Mouse (Mus musculus): ENCODE data around the gene Akap8l. TPM values are rescaled to one million over a fixed set of nuclear protein-coding genes. Genes with fewer than 3 reads are reported as not detected.

The Akap8l gene
- polyA plus RNA-seq, 1 experiment from 2014 or later: 136 TPM

DNA sequence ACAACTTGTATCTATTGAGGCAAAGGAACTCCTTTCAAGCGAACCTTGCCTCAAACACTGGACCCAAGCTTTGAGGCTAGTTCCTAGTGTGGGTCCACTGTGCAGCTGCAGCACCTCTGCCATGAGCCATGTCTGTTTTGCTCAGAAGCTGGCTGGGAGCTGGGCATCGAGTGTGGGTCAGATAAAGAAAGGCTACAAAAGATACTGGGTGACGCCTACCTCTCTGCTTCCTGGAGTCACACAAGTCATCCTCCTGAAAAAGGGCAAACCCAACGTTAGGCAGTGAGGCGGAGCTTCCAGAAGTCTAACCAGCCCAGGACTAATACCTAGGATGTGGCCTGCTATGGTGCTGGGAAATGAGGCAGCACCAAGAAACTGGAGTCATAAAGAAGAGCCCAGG is 36.5 kb downstream of the Akap8l start:
- H3K36me3 ChIP-seq: peaks cover 94% of the 10 kb centered on the region
- no peak overlapping the region for H3K9ac ChIP-seq
- peaks cover under 1% of the 10 kb centered on the region; the same call in 1 of the 2 replicates for H3K4me1 ChIP-seq
- no peaks in the 10 kb centered on the region for H3K27me3 ChIP-seq (replicated peaks)
- H3K4me2 ChIP-seq (replicated peaks): no peak overlapping the region
- 81% methylated on average over 5 of the region's 5 CpGs for WGBS
- no peak overlapping the region for H3K4me3 ChIP-seq
- no peaks in the 10 kb centered on the region for H3K9me3 ChIP-seq
- no peak for ATAC-seq (ENCODE audit: low FRiP score, low read depth)
- no peak overlapping the region for H3K27ac ChIP-seq

GRCm38 (mm10) chr17:32312801-32313200 is 37.6 kb downstream of the Akap8l start:
- H3K27me3 ChIP-seq (replicated peaks): no peaks in the 10 kb centered on the region
- H3K27ac ChIP-seq: no peak overlapping the region
- H3K9ac ChIP-seq: no peak overlapping the region
- no peak overlapping the region for H3K4me3 ChIP-seq
- H3K4me2 ChIP-seq (replicated peaks): no peak overlapping the region
- H3K9me3 ChIP-seq: no peaks in the 10 kb centered on the region
- ATAC-seq (ENCODE audit: low FRiP score, low read depth): no peak
- H3K4me1 ChIP-seq: no peaks in the 10 kb centered on the region
- WGBS: 95% methylated on average over 8 of the region's 8 CpGs
- H3K36me3 ChIP-seq: peaks cover 98% of the 10 kb centered on the region

DNA sequence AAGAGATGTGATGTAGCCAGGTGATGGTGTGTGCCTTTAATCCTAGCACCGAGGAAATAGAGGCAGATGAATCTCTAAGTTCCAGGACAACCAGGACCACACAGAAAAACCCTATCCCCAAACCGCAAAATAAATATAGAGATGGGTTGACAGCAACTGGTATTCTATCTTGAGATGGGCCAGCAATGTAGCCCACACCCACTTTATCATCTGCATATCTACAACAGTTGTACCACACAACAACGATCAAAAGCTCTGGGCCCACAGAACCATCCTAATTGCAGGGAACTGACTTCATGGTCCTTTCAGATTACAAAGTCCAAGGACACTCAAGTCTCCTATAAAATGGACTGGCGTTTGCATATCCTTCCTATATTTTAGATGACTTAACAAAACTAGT is 42.4 kb downstream of the Akap8l start:
- H3K9ac ChIP-seq: no peak overlapping the region
- WGBS: 94% methylated on average over 4 of the region's 4 CpGs
- peaks cover 93% of the 10 kb centered on the region for H3K36me3 ChIP-seq

GRCm38 (mm10) chr17:32298125-32298524 is 52.3 kb downstream of the Akap8l start:
- H3K36me3 ChIP-seq: no peaks in the 10 kb centered on the region
- 78% methylated on average over 1 of the region's 1 CpGs for WGBS

More for the DNA sequence above, 42.4 kb downstream of the Akap8l start:
- Histone ChIP-seq H3K27ac (no peak overlapping the region), H3K4me1 (no peaks in the 10 kb centered on the region), H3K4me2 (replicated peaks) (no peak overlapping the region), H3K9me3 (no peaks in the 10 kb centered on the region), H3K27me3 (replicated peaks) (no peaks in the 10 kb centered on the region), H3K4me3 (no peak overlapping the region)
- no peak for ATAC-seq (ENCODE audit: low FRiP score, low read depth)

GRCm38 (mm10) chr17:32295901-32296300 is 54.5 kb downstream of the Akap8l start:
- Histone ChIP-seq H3K27ac (no peak overlapping the region), H3K4me1 (no peaks in the 10 kb centered on the region), H3K27me3 (replicated peaks) (no peaks in the 10 kb centered on the region), H3K4me2 (replicated peaks) (no peak overlapping the region), H3K9ac (no peak overlapping the region), H3K9me3 (no peaks in the 10 kb centered on the region), H3K36me3 (no peaks in the 10 kb centered on the region), H3K4me3 (no peak overlapping the region)
- WGBS: 87% methylated on average over 2 of the region's 2 CpGs
- no peak for ATAC-seq (ENCODE audit: low FRiP score, low read depth)

More at GRCm38 (mm10) chr17:32298125-32298524, 52.3 kb downstream of the Akap8l start:
- H3K9me3 ChIP-seq: no peaks in the 10 kb centered on the region
- no peak overlapping the region for H3K4me3 ChIP-seq
- no peaks in the 10 kb centered on the region for H3K4me1 ChIP-seq
- H3K27ac ChIP-seq: no peak overlapping the region
- H3K27me3 ChIP-seq (replicated peaks): no peaks in the 10 kb centered on the region
- H3K9ac ChIP-seq: no peak overlapping the region
- no peak for ATAC-seq (ENCODE audit: low FRiP score, low read depth)
- no peak overlapping the region for H3K4me2 ChIP-seq (replicated peaks)

DNA sequence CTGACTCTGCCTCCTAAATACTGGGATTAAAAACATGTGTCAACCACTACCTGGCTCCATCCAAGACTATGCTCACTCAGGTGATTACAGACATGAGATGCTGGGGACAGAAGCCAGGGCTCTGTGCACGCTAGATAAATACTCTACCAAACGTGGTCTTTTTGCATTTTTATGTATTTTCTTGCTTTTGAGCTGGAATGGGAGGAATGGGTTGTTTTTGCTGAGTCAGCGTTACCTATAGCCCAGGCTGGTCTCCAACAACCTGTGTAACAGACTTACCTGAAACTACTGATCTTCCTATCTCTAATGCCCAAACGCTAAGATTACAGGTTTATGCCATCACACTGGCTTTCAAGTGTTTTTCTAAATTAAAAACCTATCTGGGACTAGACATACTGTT is 55.2 kb downstream of the Akap8l start:
- Histone ChIP-seq H3K4me3 (no peak overlapping the region), H3K36me3 (no peaks in the 10 kb centered on the region), H3K9me3 (no peaks in the 10 kb centered on the region), H3K4me2 (replicated peaks) (no peak overlapping the region), H3K27me3 (replicated peaks) (no peaks in the 10 kb centered on the region), H3K27ac (no peak overlapping the region), H3K9ac (no peak overlapping the region), H3K4me1 (no peaks in the 10 kb centered on the region)
- no peak for ATAC-seq (ENCODE audit: low FRiP score, low read depth)
- 82% methylated on average over 4 of the region's 4 CpGs for WGBS

DNA sequence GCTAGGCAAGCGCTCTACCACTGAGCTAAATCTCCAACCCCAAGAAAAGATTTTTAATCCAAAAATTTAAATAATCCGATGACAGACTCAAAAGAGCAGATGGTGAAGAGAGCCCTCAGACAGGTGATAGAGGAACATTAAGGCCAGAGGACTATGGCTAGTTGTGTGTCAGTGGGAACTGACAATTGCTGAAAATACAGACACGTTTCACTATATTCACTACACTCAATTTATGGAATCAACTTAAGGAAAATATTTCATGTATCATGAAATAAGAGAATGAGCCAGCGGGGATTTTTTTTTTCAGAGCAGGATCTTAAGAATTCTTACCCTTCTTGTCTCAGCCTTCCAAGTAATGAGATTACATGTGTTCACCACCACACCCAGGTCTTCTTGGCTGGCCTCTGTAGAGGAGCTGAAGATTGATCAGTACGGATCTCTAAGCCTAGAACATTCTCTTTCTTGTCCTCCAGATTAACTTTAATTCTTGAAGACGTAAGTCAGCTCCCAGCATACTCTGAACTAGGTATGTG is 65.2 kb downstream of the Akap8l start:
- no peak for ATAC-seq (ENCODE audit: low FRiP score, low read depth)
- H3K36me3 ChIP-seq: no peaks in the 10 kb centered on the region
- H3K9me3 ChIP-seq: no peaks in the 10 kb centered on the region
- peak overlapping the region; percentile 80 for H3K4me2 ChIP-seq (replicated peaks)
- WGBS: 60% methylated on average over 6 of the region's 6 CpGs
- H3K27me3 ChIP-seq (replicated peaks): no peaks in the 10 kb centered on the region
- no peak overlapping the region for H3K27ac ChIP-seq
- peak overlapping the region; percentile 89 for H3K4me3 ChIP-seq
- peaks cover 20% of the 10 kb centered on the region for H3K4me1 ChIP-seq
- H3K9ac ChIP-seq: peak overlapping the region; percentile 99

DNA sequence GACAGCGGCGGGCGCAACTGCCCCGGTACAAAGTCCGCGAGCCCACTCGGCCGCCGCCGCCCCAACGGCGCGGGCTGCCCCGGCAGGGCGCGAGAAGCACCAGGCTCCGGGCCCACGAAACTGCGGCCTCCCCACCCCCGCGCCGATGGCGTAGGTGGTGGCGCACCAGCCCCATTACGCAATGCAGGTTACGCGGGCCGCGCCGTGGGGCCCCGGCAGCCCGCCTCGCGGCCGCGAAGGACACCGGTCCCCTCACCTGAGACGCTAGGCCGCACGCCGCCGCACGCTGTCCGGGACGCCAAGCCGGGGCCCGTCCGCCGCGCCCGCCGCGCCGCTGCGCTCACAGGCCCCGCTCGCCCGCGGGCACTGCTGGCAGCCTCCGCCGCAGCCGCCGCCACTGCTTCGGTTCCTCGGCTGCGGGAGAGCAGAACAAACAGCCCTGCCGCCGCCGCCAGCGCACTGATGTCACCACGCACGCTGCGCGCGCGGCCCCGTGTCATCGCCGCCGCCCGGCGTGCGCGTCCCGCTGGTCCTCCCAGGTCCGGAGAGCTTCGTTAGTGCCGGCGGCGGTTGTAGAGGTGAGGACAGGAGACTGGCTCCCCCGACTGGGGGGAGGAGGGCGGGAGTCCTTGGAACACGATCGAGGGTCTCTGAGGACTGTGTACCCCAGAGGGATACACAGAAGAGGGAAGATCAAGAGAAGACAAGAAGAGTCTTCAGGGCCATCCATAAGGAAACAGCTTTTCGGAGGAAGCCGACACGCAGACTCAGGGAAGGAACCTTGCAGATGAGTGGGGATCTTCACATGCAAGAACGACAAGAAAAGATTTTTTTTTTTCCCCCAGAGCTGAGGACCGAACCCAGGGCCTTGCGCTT is 65.9 kb downstream of the Akap8l start, which contains the start of gene Brd4:
Gene Brd4 (minus strand): TSS at position 461 of the 876 bp plus-strand sequence.
- WGBS: under 1% methylated on average over 88 of the region's 100 CpGs

GRCm38 (mm10) chr17:32283771-32284221 is 66.6 kb downstream of the Akap8l start:
- no peaks in the 10 kb centered on the region for H3K36me3 ChIP-seq
- H3K27me3 ChIP-seq (replicated peaks): no peaks in the 10 kb centered on the region
- H3K4me3 ChIP-seq: peak overlapping the region; percentile 89
- H3K4me2 ChIP-seq (replicated peaks): peak overlapping the region; percentile 80
- H3K9ac ChIP-seq: peak overlapping the region; percentile 99
- H3K27ac ChIP-seq: peak overlapping the region; percentile 99
- peaks cover 20% of the 10 kb centered on the region for H3K4me1 ChIP-seq
- peak; percentile 70 for ATAC-seq (ENCODE audit: low FRiP score, low read depth)
- no peaks in the 10 kb centered on the region for H3K9me3 ChIP-seq
- 0% methylated on average over 41 of the region's 41 CpGs for WGBS

More for the DNA sequence above, 65.9 kb downstream of the Akap8l start, which contains the start of gene Brd4:
- Histone ChIP-seq H3K4me1 (peaks cover 20% of the 10 kb centered on the region), H3K27ac (peak within 1 kb of the TSS; percentile 99), H3K36me3 (no peaks in the 10 kb centered on the region), H3K4me2 (replicated peaks) (peak within 1 kb of the TSS; percentile 80), H3K4me3 (peak within 1 kb of the TSS; percentile 89), H3K9me3 (no peaks in the 10 kb centered on the region), H3K27me3 (replicated peaks) (no peaks in the 10 kb centered on the region), H3K9ac (peak within 1 kb of the TSS; percentile 99)
- peak; percentile 91 for ATAC-seq (ENCODE audit: low FRiP score, low read depth)

GRCm38 (mm10) chr17:32283341-32283740 is 67.1 kb downstream of the Akap8l start:
- Histone ChIP-seq H3K27me3 (replicated peaks) (no peaks in the 10 kb centered on the region), H3K4me3 (peak overlapping the region; percentile 89), H3K9ac (peak overlapping the region; percentile 99), H3K36me3 (no peaks in the 10 kb centered on the region), H3K4me2 (replicated peaks) (peak overlapping the region; percentile 80), H3K27ac (peak overlapping the region; percentile 99), H3K9me3 (no peaks in the 10 kb centered on the region), H3K4me1 (peaks cover 20% of the 10 kb centered on the region)
- 11% methylated on average over 7 of the region's 7 CpGs for WGBS
- peak; percentile 22; the same call in 1 of the 2 replicates for ATAC-seq (ENCODE audit: low FRiP score, low read depth)

GRCm38 (mm10) chr17:32281611-32282310 is 68.6 kb downstream of the Akap8l start:
- Histone ChIP-seq H3K36me3 (no peaks in the 10 kb centered on the region), H3K27me3 (replicated peaks) (no peaks in the 10 kb centered on the region), H3K9ac (no peak overlapping the region), H3K4me3 (no peak overlapping the region), H3K9me3 (no peaks in the 10 kb centered on the region), H3K4me2 (replicated peaks) (peak overlapping the region; percentile 12; the same call in 1 of the 2 replicates), H3K4me1 (peaks cover 20% of the 10 kb centered on the region), H3K27ac (no peak overlapping the region)
- no peak for ATAC-seq (ENCODE audit: low FRiP score, low read depth)
- 86% methylated on average over 4 of the region's 4 CpGs for WGBS

- ATAC-seq (ENCODE audit: low FRiP score, low read depth): no peak
- 97% methylated on average over 2 of the region's 2 CpGs for WGBS
- Histone ChIP-seq H3K27ac (no peak overlapping the region), H3K9ac (no peak overlapping the region), H3K9me3 (no peaks in the 10 kb centered on the region), H3K36me3 (no peaks in the 10 kb centered on the region), H3K4me3 (no peak overlapping the region), H3K27me3 (replicated peaks) (no peaks in the 10 kb centered on the region), H3K4me2 (replicated peaks) (peak overlapping the region; percentile 12; the same call in 1 of the 2 replicates), H3K4me1 (peaks cover 20% of the 10 kb centered on the region)
These were observed 69.3 kb downstream of the Akap8l start for GRCm38 (mm10) chr17:32281126-32281525.
